Mouse (Mus musculus) spleen, postnatal 4 days (tissue): ENCODE measurements around the gene Fyb.

Source experiments
- DNase-seq, 2 experiments: peaks; one replicate each; pipeline ENCODE4 v3.0.0; 2022; ENCODE audit warnings: low spot score in 2 of 2

The Fyb gene

DNA sequence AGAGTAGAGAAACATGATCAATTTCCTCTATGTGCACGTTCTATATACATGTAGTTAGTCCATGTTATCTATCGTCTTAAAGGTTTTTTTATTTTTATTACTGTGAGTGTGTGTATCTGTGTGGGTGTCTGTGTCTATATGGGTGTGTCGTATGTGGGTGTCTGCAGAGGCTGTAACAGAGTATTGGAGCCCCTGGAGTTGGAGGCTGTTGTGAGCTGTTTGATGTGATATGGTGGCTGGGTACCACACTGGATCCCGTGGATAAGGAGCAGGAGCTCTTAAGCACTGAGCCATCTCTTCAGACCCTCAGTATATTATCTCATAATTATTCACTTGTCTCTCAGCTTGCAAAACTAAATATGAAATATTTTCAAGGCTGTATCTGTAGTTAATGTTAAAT is 135.4 kb downstream of the Fyb start:
- no peak for DNase-seq

DNA sequence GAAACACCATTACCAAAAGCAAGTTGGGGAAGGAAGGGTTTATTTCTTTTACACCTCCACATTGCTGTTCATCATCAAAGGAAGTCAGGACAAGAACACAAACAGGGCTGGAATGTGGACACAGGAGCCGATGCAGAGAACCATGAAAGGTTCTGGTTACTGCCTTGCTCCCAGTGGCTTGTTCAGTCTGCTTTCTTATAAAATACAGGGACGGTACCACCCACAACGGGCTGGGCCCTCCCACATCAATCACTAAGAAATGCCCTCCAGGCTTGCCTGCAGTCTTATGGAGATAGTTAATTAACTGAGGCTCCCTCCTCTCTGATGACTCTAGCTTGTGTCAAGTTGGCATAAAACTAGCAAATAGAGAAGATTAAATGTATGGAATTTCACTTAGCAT is 139.3 kb downstream of the Fyb start:
- no peak for DNase-seq

DNA sequence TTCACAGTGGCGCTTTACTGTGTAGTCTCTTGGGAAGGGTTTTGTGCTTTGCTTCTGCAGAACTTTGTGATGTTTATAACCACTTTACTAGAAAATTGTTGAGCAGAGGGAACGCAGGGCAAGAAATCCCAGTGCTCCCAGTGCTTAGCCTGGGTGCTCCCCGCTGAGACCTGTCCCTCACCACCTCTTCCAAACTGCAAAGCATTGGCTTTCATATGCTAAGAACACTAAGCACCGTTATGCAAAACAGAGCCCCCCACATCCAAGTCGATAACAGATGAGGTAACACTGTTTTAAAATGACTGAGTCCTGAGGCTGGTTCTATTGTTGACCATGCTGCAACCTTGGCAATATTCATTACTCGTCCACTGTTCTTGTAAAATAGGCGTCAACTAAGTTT is 141.3 kb downstream of the Fyb start:
- no peak for DNase-seq

DNA sequence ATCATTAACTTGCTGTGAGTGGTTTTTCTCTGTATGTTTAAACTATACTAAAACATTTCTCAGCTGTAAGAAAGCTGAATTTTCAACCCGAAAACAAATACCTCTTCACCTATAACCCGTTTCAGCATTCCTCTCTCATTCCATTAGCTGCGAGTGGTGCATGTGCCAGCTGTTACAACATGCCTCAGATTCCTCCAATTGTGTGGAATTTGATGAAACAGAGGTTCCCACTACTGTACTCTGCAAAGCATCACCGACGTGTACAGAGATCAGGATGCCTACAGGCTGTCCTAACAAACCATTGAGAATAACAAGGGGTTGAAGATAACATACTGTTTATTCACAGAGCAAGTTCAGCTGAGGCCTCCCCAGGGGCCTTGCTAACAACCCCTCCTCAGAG is 143.4 kb downstream of the Fyb start:
- DNase-seq = no peak

DNA sequence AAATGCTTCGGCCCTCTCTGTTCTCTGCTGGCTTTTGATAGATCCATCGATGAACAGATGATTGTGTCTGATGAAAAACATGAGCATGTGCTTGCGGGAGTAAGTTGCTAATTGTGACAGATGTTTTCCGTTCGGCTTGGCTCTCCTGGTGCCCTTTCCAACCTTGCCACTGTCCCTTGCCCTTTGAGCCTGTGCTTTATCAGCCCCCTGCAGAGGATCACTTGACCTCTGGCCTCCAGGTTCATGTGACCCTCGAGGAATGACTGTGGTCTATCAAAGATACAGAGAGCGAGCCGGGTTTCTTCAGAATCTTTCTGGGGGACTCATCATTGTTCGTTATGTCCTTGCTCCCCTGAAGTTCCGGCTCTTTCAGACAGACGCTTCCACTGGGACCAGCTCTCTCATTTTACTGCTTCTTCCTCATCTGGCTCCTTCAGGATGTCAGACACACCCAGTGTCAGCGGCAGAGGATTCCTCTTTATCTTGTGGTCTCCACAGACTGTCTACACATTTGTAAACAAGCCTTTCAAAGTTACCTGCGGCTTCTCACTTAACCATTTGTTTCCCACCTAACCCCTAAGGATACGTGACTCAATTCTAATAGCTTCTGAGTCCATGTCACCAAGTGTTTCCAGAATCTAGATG is 146.3 kb downstream of the Fyb start:
- DNase-seq = no peak

DNA sequence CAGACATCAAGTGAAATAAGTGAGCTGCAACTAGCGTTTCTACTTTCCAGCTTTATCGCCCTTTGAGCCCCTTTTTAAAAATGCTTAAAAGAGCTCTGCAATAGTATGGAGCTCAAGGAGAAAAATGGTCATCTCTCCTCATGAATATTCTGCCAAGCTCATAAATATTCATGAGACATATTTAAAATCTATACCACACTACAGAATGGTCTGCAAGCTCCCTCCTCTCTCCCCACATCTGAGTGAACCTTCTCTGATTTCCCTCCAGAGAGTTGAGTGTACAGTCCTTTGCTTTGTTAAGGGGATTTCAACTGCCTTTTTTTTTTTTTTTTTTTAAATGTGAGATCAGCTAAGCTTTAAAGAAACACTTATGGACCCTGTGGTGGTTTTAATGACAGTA is 155.8 kb downstream of the Fyb start:
- DNase-seq = no peak

DNA sequence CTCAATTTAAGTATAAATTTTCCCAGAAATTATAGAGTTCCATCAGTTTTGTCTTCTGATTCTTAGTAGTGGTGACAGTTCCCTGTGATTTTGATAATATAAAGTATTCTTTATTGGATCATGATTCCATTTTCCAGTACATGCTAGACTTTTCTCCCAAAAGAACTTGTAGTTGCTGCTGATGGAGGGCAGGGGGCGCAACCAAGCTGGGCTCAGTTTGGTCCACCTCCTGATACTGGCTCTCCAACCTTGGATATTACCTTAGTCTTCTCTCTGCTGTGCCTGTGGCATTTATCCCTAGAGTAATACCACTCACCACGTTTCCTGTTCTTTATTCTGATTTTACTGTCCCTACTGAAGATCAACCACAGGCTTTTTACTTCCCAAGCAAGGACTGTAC is 179.5 kb downstream of the Fyb start:
- no peak for DNase-seq

DNA sequence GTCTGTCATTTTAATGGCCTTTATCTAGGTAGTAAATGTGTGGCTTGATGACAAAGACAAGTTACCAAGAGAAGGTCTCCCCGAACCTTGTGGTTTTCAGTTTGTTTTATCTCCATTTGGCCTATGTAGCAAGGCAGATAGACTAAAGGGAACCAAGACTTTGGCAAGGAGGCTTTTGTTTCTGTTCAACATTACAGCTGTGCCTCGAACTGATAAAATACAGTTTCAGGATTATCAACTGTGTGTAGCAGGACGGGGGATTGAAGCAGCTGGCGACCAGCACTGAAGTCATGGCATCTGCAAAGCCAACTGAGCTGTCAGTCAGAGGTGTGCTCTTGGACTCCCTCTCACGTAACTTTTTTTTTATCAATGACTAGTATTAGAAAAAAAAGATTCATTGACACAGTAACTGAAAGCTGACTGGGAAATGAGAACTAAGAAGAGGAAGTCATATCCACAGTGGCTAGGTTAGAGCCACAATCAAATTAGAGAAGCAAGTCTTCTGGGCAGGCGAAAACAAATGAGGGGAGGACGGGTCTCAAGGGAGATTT is 182.8 kb downstream of the Fyb start:
- DNase-seq = peak; percentile 37 to 63

DNA sequence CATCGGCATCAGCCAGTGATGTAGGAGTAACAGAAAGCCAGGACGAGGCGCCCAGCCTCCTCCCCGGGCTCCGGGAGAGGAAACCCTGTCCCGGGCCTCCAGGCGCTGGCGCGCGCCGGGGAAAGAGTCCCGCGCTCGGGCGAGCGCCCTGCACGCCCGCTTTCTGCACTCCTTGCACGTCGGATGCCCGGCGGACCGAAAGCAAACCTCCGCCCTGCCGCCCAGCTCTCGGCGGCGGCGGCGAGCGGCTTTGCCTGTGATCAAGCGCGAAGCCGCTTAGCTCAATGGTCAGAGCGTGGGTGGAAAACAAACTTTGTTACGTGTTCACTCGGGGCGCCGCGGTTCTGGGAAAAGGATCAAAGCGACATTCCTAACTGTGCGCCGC is 184.9 kb downstream of the Fyb start:
- DNase-seq = peak; percentile 75 to 88

DNA sequence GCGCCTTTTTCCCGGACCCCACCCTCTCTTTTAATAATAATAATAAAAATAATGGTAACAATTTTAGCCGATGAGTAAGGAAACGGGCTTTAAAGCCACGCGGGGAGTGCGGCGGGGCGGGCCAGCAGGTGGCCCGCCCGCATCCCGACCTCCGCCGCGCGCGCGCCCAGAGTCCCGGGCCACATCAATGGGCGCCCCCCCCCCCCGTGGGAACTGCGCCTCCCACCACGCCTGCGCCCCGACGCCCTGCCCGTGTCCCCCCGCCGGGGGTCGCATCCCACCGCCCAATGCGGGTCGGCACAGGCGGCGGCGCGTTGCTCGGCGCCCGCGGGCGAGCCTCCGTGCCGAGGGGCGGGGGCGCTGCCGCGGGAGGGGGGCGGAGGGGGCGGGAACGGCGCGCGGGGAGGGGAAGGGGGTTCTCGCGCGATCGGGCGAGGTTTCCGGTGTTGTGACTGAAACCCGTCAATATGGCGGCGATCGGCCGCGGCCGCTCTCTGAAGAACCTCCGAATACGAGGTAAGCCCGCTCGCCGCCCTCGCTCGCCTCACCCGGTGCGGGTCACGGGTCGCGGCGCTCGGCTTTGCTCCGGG is 185.4 kb downstream of the Fyb start, which contains the start of gene Rictor:
Rictor (plus strand) TSS at position 444 of the 590 bp plus-strand sequence.
- peak; percentile 85 to 95 for DNase-seq

DNA sequence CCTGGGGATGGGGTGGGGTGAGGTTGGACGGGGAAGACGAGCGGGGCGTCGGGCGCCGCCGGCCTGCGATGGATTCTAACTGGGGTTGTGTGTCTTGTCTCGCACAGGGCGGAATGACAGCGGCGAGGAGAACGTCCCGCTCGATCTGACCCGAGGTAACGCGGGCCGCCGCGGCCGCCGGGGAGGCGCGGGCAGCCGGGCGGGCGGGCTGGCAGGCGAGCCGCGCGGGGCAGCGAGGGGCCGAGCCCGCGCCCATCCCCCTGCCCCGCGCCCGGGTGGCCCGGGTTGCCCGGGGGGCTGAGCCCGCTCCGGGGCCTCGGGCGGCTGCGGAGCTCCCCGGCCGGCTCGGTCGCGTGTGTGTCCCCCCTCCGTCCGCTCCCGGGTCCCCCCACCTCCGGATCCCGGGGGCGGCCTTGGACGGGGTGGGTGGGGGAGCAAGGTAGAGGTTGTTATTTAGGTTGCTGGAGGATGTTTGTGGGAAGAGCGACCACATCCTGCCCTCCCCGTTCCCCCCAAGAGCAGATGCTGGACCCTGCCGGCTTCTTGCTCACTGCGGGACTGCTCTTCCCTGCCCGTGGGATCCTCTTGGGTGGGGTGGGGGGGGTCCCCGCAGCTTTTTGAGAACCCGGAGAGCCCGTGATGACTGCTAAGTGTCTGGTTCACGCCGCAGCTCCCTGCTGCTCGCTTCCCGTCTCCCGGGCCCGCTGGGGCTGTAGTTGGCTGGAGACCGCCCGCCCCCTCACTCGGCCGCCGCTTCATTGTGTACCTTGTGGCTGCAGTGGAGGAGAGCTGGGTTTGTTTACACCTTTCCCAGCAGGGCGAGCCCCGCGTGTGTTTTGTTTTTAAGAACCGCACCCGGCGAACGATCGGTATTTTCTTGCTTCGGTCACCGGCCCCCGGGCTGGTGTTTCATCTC is 186.1 kb downstream of the Fyb start:
- peak; percentile 35 to 80 for DNase-seq

DNA sequence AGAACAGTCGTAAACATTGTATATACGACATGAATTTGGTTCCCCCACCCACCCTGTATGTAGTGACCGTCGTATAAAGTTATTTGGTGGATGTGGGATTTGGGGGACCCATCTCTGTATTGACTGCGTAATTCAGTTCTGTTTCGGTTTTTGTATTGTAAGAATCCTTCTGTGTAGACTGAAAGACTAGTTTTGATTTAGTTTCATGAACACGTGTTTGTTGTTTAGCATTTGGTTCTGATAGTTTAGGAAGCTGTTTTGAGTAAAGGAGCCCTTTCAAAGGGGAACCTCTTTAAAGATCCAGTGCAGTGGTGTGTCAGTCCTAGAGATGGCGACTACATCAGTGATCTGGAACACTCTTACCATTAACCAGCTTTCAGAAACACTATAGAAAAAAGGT is 187.0 kb downstream of the Fyb start:
- DNase-seq = no peak

DNA sequence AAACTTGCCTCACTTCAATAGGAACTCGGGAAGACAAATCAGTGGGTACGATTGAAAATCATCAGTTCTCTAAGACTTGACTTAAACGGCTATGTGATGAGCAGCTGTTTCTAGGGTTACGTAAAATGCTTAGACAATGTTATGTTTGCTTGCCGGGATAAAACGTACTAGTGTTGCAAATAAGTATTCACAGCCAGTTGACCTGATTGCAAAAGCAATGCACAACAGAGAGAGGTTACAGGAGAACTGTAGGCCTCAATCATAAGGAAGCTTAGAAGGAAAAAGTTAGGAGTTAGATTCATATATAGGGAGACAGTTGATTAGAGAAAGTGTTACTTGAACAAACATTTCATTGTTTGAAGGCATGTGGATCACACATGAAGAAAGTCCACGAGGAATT is 187.7 kb downstream of the Fyb start:
- DNase-seq = no peak

DNA sequence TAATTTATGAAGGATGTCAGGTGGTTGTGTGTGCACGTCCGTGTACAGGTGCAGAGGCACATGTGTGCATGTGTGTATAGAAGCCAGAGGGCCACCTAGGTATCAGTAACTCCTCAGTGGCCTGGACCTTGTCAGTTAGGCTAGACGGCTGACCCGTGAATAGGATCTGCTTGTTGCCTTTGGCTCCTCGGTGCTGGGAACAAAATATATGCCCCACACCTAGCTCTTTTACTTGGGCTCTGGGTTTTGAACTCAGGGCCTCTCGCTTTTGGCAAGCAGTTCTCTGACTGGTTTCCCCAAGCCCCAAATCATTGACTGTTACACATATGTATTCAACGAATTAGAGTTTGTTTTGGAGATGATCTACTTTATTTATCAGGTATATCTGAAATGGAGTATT is 188.6 kb downstream of the Fyb start:
- no peak for DNase-seq
